Mouse (Mus musculus) neural tube, embryonic 12.5 days (tissue): ENCODE data around the gene Gm49405. TPM values are rescaled to one million over a fixed set of nuclear protein-coding genes. Genes with fewer than 3 reads are reported as not detected.
"Not testable (repeated sequence)": the region's sequence is repeated elsewhere in the genome, so short reads cannot be mapped to it uniquely, and the experiment has no call there.

ENCODE experiments used
- ATAC-seq: fragments of 200-750 bp; cut with Nextera tagmentation; 2 replicates; pipeline ENCODE4 v1.8.0; 2017; ENCODE audit warnings: low read depth, mild to moderate bottlenecking, moderate TSS enrichment, moderate library complexity; ENCODE audit not compliant: low FRiP score
- H3K27ac ChIP-seq: fragments of 300-500 bp; sonication (generic); 2 replicates; pipeline ENCODE4 v1.5.1; 2016
- H3K27me3 ChIP-seq: fragments of 300-500 bp; sonication (generic); replicated peaks from 2 replicates; pipeline ENCODE4 v1.6.1; 2016; ENCODE audit warnings: mild to moderate bottlenecking
- H3K36me3 ChIP-seq: fragments of 300-500 bp; sonication (generic); 2 replicates; pipeline ENCODE4 v1.6.1; 2016; ENCODE audit warnings: mild to moderate bottlenecking
- H3K4me1 ChIP-seq: fragments of 300-500 bp; sonication (generic); 2 replicates; pipeline ENCODE4 v1.6.1; 2016
- H3K4me2 ChIP-seq: fragments of 300-500 bp; sonication (generic); replicated peaks from 2 replicates; pipeline ENCODE4 v1.6.1; 2016; ENCODE audit warnings: mild to moderate bottlenecking
- H3K4me3 ChIP-seq: fragments of 300-500 bp; sonication (generic); 2 replicates; pipeline ENCODE4 v1.5.1; 2016
- H3K9ac ChIP-seq: fragments of 300-500 bp; sonication (generic); 2 replicates; pipeline ENCODE4 v1.6.1; 2016; ENCODE audit warnings: mild to moderate bottlenecking
- H3K9me3 ChIP-seq: fragments of 300-500 bp; sonication (generic); 2 replicates; pipeline ENCODE4 v1.6.1; 2016; ENCODE audit warnings: mild to moderate bottlenecking
- WGBS: fragments of 180-500 bp; shearing (Covaris S2); methylation state at CpG from one replicate; pipeline ENCODE4 v1.1.7; 2016; 5-methylcytosine and 5-hydroxymethylcytosine counted together
- polyA plus RNA-seq: library from polyadenylated mRNA; unstranded; fragments of >200 nt; fragmentation: Nextera tagmentation; extraction: Ambion mirVana; gene quantifications from 2 replicates; pipeline ENCODE4 v1.2.1, GENCODE M21; 2016

The Gm49405 gene
- polyA plus RNA-seq, 1 experiment from 2014 or later: 4.3 TPM

GRCm38 (mm10) chr19:3966330-3967075, 33.9 kb upstream of the Gm49405 start:
- 0 out of 2 replicates have a peak, but pooled peaks cover 3% of the 10 kb centered on the region for H3K27me3 ChIP-seq
- no peaks in the 10 kb centered on the region for H3K4me1 ChIP-seq
- no peaks in the 10 kb centered on the region for H3K36me3 ChIP-seq
- ATAC-seq: no peak
- H3K27ac ChIP-seq: no peak overlapping the region
- 73% methylated on average over 11 of the region's 11 CpGs for WGBS
- H3K9ac ChIP-seq: no peak overlapping the region
- H3K9me3 ChIP-seq: no peaks in the 10 kb centered on the region
- H3K4me3 ChIP-seq: no peak overlapping the region
- H3K4me2 ChIP-seq: no peak overlapping the region

- Histone ChIP-seq H3K36me3 (no peaks in the 10 kb centered on the region), H3K4me3 (no peak overlapping the region), H3K4me2 (no peak overlapping the region), H3K9me3 (no peaks in the 10 kb centered on the region), H3K27ac (no peak overlapping the region), H3K4me1 (no peaks in the 10 kb centered on the region), H3K9ac (no peak overlapping the region), H3K27me3 (0 out of 2 replicates have a peak, but pooled peaks cover 3% of the 10 kb centered on the region)
- WGBS: 73% methylated on average over 3 of the region's 3 CpGs
- ATAC-seq: no peak
These were observed 33.2 kb upstream of the Gm49405 start for GRCm38 (mm10) chr19:3967258-3967657.

GRCm38 (mm10) chr19:3972229-3972628, 28.2 kb upstream of the Gm49405 start, which contains the start of gene Aldh3b2:
Gene Aldh3b2 (plus strand): TSS chr19:3972328.
- Histone ChIP-seq H3K4me3 (no peak within 1 kb of the TSS), H3K4me1 (no peaks in the 10 kb centered on the region), H3K27ac (no peak within 1 kb of the TSS), H3K9me3 (no peaks in the 10 kb centered on the region), H3K27me3 (0 out of 2 replicates have a peak, but pooled peaks cover 3% of the 10 kb centered on the region), H3K36me3 (no peaks in the 10 kb centered on the region), H3K9ac (no peak within 1 kb of the TSS), H3K4me2 (no peak within 1 kb of the TSS)
- 58% methylated on average over 9 of the region's 9 CpGs for WGBS
- no peak for ATAC-seq

DNA sequence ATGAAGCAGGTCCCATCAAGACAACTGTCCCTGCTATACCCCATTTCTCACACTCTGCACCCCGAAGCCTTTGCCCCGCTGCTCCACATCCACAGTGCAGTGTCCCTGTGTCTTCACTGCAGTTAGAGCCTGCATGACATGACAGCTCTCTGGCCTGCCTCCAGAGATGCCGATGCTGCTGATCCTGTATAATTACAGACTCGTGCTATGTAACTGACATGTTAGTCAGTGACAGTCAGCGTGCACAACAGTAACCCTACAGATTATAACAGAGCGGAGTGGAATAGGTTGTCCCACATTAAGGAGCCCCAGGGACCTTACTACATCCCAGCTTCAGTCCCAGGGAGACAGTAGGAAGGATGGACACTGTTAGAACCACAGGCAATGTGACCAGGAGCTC, 25.8 kb upstream of the Gm49405 start:
- H3K4me3 ChIP-seq, H3K27ac ChIP-seq, H3K4me1 ChIP-seq, H3K9ac ChIP-seq, H3K36me3 ChIP-seq, ATAC-seq, H3K4me2 ChIP-seq, H3K27me3 ChIP-seq, H3K9me3 ChIP-seq: not testable (repeated sequence)
- 94% methylated on average over 6 of the region's 6 CpGs for WGBS

GRCm38 (mm10) chr19:3975866-3976265, 24.6 kb upstream of the Gm49405 start:
- Histone ChIP-seq H3K4me2 (no peak overlapping the region), H3K4me3 (no peak overlapping the region), H3K27me3 (no peaks in the 10 kb centered on the region), H3K9ac (no peak overlapping the region), H3K27ac (no peak overlapping the region), H3K9me3 (no peaks in the 10 kb centered on the region), H3K4me1 (no peaks in the 10 kb centered on the region), H3K36me3 (no peaks in the 10 kb centered on the region)
- ATAC-seq: no peak
- 80% methylated on average over 2 of the region's 2 CpGs for WGBS

DNA sequence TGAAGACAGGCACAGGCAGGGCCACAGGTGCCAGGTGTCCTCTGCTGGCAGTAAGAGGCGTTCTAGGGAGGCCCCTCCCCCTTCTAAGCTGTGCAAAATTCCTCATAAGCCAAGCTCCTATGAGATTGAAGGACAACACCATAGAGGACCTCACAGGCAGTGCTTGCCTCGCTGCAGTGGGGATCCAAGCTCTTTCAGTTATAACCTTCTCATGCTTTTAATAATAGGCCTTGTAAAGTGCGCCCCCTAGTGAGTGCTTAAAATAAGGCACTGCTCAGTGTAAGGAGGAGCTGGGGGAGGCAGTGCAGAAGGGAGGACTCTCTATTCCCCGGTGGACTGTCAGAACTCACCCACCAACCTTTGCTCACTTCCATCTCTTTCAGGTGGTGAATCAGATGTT, 20.1 kb upstream of the Gm49405 start:
- Histone ChIP-seq H3K4me2 (no peak overlapping the region), H3K9me3 (no peaks in the 10 kb centered on the region), H3K4me1 (peaks cover 17% of the 10 kb centered on the region), H3K27ac (no peak overlapping the region), H3K27me3 (no peaks in the 10 kb centered on the region), H3K36me3 (no peaks in the 10 kb centered on the region), H3K4me3 (no peak overlapping the region), H3K9ac (no peak overlapping the region)
- 16% methylated on average over 4 of the region's 4 CpGs for WGBS
- ATAC-seq: peak; percentile 57; the same call in 1 of the 2 replicates

DNA sequence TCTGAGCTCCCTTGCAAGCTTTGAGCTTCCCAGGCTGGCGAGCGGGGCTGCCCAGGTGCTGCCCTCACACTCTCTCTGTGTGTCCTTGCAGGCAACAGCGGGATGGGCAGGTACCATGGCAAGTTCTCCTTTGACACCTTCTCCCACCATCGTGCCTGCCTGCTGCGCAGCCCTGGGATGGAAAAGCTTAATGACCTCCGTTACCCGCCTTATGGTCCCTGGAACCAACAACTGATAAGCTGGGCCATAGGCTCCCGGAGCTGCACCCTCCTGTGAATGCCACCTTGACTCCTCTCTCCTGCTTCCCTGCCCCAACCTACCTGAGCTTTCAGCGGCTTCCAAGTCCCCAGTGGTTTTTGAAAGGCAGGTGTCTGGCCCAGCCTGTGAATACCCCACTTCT, 19.5 kb upstream of the Gm49405 start:
- no peaks in the 10 kb centered on the region for H3K27me3 ChIP-seq
- no peaks in the 10 kb centered on the region for H3K9me3 ChIP-seq
- no peak overlapping the region for H3K27ac ChIP-seq
- 74% methylated on average over 9 of the region's 9 CpGs for WGBS
- no peak for ATAC-seq
- H3K4me2 ChIP-seq: no peak overlapping the region
- H3K36me3 ChIP-seq: no peaks in the 10 kb centered on the region
- H3K4me3 ChIP-seq: no peak overlapping the region
- peaks cover 19% of the 10 kb centered on the region for H3K4me1 ChIP-seq
- no peak overlapping the region for H3K9ac ChIP-seq

GRCm38 (mm10) chr19:3983527-3984200, 16.8 kb upstream of the Gm49405 start:
- H3K9me3 ChIP-seq: no peaks in the 10 kb centered on the region
- ATAC-seq: no peak
- peaks cover 23% of the 10 kb centered on the region for H3K4me1 ChIP-seq
- H3K36me3 ChIP-seq: no peaks in the 10 kb centered on the region
- no peak overlapping the region for H3K9ac ChIP-seq
- 33% methylated on average over 9 of the region's 9 CpGs for WGBS
- no peak overlapping the region for H3K4me2 ChIP-seq
- H3K27me3 ChIP-seq: no peaks in the 10 kb centered on the region
- no peak overlapping the region for H3K27ac ChIP-seq
- no peak overlapping the region for H3K4me3 ChIP-seq

- H3K27me3 ChIP-seq: no peaks in the 10 kb centered on the region
- H3K27ac ChIP-seq: no peak overlapping the region
These were observed 15.2 kb upstream of the Gm49405 start for GRCm38 (mm10) chr19:3985261-3985681.

GRCm38 (mm10) chr19:3986334-3986733, 14.1 kb upstream of the Gm49405 start, which contains the start of gene Acy3:
Gene Acy3 (plus strand): TSS chr19:3986570.
- peak; percentile 54; the same call in 1 of the 2 replicates for ATAC-seq
- H3K27ac ChIP-seq: no peak within 1 kb of the TSS
- no peaks in the 10 kb centered on the region for H3K27me3 ChIP-seq
- no peaks in the 10 kb centered on the region for H3K36me3 ChIP-seq
- 0 out of 2 replicates have a peak within 1 kb of the TSS, but pooled peaks have one; percentile 4 for H3K4me2 ChIP-seq
- no peaks in the 10 kb centered on the region for H3K9me3 ChIP-seq
- no peak within 1 kb of the TSS for H3K9ac ChIP-seq
- peaks cover 27% of the 10 kb centered on the region for H3K4me1 ChIP-seq
- WGBS: 12% methylated on average over 8 of the region's 8 CpGs
- H3K4me3 ChIP-seq: no peak within 1 kb of the TSS

More at GRCm38 (mm10) chr19:3985261-3985681, 15.2 kb upstream of the Gm49405 start:
- Histone ChIP-seq H3K9ac (0 out of 2 replicates have a peak overlapping the region, but pooled peaks have one; percentile 13), H3K4me2 (0 out of 2 replicates have a peak overlapping the region, but pooled peaks have one; percentile 4), H3K4me1 (peaks cover 23% of the 10 kb centered on the region), H3K36me3 (no peaks in the 10 kb centered on the region), H3K4me3 (no peak overlapping the region), H3K9me3 (no peaks in the 10 kb centered on the region)
- 18% methylated on average over 8 of the region's 8 CpGs for WGBS
- no peak; the same call in 1 of the 2 replicates for ATAC-seq

DNA sequence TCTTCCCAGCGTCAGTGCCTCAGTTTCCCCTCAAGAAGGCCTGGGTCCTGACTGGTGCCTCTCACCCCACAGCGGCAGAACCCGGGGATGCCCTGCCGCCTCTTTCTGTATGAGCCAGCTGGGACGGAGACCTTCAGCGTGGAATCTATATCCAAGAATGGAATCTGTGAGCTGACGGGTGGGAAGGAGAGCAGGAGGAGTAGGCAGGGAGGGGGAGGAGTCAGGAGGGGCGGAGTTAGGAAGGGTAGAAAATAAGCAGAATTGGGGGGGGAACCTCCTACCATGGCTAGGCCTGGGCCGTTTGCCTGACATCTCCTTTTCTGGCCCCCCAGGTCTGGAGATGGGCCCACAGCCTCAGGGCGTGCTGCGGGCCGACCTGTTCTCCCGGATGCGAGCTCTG, 12.4 kb upstream of the Gm49405 start:
- Histone ChIP-seq H3K9me3 (no peaks in the 10 kb centered on the region), H3K4me1 (peaks cover 27% of the 10 kb centered on the region), H3K36me3 (no peaks in the 10 kb centered on the region), H3K4me3 (no peak overlapping the region), H3K4me2 (no peak overlapping the region), H3K9ac (no peak overlapping the region), H3K27me3 (no peaks in the 10 kb centered on the region), H3K27ac (no peak overlapping the region)
- WGBS: 92% methylated on average over 14 of the region's 14 CpGs
- no peak for ATAC-seq

DNA sequence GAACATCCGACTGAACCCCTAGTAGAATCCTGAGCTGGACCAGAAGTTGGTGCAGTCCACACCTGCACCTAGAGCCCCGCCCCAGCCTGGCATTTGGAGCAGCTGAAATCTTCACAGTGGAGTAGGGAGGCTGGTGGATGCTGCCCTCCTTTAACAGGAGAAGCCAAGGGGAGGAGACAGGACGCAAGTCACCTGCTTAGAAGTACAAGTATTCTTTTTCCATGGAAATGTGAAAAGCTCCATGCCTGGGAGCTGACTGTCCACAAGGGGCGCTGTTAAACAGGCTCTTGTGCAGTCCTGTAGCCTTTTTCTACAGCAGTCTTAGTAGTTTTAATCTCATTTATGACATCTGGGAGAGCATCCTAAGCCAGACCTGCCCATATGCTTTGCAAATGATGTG, 11.7 kb upstream of the Gm49405 start:
- ATAC-seq: no peak
- no peaks in the 10 kb centered on the region for H3K27me3 ChIP-seq
- H3K9ac ChIP-seq: no peak overlapping the region
- no peaks in the 10 kb centered on the region for H3K36me3 ChIP-seq
- H3K4me2 ChIP-seq: no peak overlapping the region
- H3K4me1 ChIP-seq: peaks cover 26% of the 10 kb centered on the region
- no peaks in the 10 kb centered on the region for H3K9me3 ChIP-seq
- no peak overlapping the region for H3K27ac ChIP-seq
- H3K4me3 ChIP-seq: no peak overlapping the region
- 95% methylated on average over 4 of the region's 4 CpGs for WGBS
